Mouse (Mus musculus) embryo, embryonic 11.5 days (tissue): ENCODE measurements at regions not wholly inside any gene's neighbourhood (a gene's known extent, or its start where the extent isn't known, plus 50 kb on each side); places are given as distances from the start of the nearest gene placed in this dataset.

Experiments used
- DNase-seq: peaks from one replicate; pipeline ENCODE4 v3.0.0-alpha.2; 2012; ENCODE audit warnings: low read depth, low spot score

GRCm38 (mm10) chr4:81970472-81970871, 527.9 kb upstream of the Mpdz start:
- no peak for DNase-seq

DNA sequence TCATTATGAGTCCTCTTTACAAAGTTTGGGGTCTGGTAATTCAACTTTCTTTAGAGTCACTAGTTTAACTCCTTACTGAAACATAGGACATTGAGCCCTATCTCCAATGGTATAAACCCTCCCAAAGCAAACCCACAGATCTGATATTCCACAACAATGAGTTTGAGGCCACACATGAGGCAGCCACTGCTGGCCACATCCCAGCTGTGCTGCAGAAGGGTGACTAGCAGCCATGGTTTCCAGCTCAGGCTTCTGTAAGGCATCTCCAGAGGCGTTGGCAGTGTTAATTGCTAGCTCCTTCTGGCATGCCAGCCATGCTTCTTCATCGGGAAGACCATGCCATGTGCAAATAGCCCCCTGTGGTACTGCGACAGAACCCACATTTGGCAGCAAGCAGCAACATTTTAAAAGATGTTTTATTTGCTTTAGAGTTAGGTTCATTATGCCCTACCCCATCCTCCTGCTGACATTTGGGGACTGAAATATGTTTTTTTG, 527.1 kb upstream of the Mpdz start:
- no peak for DNase-seq

GRCm38 (mm10) chr4:81966054-81966623, 523.5 kb upstream of the Mpdz start:
- no peak for DNase-seq

GRCm38 (mm10) chr4:81963112-81963511, 520.5 kb upstream of the Mpdz start:
- no peak for DNase-seq

DNA sequence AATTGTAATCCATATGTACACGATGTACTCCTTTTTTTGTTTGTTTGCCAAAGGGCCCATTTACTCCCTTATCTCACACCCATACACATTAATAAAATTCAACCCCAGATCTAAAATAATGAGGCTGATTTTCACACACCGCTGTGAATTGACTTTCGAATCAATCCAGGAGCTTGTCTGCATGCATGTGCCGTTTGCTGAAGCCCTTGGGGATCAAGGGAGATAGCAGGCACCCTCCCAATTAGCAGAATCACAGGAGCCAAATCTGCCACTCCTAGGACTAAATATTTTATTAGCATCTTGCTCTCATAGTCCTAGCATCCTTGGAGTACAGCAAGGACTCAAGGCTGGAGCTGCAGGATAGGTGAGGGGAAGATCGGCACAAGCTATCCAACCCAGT, 520.0 kb upstream of the Mpdz start:
- DNase-seq, result no peak

GRCm38 (mm10) chr4:81960552-81961534, 518.2 kb upstream of the Mpdz start:
- DNase-seq, result no peak

GRCm38 (mm10) chr4:81956926-81957694, 514.5 kb upstream of the Mpdz start:
- no peak for DNase-seq

DNA sequence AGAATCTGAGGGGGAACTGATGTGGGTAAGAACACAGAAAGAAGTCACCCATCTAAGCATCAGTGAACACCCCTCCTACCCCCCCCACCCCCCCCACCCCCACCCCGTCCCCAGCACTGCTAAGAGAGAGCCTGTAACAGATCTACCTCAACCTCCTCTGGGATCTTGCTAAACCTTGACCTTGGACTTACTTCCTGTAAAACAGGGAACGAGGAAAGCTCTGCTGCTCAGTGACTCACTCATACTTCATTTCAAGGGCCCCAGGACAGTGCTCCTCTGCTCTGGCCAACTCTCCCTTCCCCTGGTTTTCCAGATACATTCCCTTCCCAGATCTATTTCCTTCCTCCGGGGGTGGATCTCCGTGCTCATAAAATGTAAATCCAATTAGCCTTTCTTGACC, 510.4 kb upstream of the Mpdz start:
- DNase-seq, result no peak

DNA sequence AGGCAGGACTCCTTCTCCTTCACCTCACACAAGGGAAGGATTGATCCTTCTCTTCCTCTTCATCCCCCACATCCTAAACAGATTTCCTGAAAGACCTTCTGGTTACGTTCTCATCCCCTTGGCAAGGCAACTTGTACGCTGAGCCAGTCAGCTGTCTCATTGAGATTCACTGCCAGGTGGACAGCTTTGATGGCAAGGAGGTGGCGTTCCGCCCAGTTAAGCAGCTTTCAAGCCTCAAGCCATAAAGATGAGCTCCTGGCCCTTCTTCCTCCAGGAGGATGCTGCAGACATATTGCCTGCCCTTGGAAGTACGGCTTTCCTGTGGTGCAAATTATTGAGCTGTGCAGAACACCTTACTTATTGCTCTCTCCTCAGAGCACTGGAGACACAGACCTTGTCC, 494.8 kb upstream of the Mpdz start:
- DNase-seq, result no peak

DNA sequence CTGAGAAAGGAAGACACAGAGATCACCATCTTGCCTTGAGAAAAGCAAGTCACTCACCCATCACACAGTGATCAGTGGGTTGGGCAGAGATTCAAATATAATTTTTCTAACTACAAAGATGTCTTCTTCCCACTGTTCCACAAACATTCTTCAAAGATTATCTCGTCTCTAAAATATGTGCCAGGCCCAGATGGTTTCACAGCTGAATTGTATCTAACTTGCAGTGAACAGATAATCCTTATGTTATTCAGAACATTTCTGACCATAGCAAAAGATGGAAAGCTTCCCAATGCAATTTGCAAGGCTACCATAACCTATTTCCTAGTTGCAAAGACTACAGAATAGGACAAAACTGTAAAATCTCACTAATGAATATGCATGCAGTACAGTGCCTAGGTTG, 488.3 kb upstream of the Mpdz start:
- no peak for DNase-seq

DNA sequence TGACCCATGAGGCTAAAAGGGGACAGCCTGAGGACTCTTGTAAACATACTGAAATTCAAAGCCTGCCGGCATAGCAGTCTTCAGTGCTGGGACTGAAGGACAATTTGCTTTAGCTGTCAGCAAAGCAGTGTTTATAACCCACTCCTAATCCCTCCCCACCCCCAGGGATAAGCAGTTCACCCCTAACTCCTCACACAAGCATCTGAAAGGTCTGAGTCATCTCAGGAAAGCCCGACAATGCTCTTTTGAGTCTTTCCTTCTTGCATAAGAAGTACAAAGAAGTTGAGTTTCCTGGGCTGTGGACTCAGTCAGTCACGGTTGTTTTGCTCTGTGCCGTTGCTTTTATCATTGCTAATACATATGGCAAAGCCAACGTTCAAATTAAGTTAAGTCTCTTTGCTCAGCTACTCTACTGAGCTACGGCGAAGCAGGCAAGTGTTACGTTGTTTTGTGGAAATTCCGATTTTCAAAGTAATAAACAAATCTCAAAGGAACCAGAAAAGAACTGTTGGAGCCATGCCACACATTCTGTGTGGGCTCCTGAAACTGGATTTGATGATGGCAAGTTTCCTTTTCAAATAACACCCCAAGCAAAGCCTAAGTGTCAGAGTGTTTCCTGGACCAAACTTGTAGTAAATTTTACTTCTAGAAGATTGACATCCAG, 486.1 kb upstream of the Mpdz start:
- DNase-seq, result no peak

DNA sequence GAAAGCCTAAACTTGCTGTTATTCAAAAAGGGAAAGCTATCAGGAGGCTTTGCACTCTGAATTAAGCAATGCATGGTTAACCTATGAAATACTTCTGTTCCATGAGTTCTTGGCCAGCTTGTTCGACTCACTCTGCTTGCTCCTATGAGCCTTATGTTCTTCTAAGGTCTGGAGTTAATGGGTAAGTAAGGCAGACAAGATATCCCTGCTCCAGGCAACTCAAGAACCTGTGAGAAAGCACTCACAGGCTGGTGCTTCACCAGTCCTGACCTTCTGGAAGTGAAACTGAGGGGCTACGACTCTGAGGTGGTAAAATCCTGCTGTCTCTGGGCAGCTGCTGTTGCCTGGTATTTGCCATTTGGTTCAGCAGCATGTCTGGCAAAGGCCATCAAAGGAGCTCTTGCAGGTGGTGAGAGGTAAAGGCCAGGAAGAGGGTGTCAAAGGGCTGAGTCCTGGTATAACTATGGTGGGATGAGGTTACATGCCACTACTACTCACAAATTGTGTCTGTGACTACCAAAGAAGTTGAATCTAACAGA, 484.6 kb upstream of the Mpdz start:
- no peak for DNase-seq

- DNase-seq, result no peak
Measured at GRCm38 (mm10) chr4:81926662-81927141, 484.1 kb upstream of the Mpdz start.

DNA sequence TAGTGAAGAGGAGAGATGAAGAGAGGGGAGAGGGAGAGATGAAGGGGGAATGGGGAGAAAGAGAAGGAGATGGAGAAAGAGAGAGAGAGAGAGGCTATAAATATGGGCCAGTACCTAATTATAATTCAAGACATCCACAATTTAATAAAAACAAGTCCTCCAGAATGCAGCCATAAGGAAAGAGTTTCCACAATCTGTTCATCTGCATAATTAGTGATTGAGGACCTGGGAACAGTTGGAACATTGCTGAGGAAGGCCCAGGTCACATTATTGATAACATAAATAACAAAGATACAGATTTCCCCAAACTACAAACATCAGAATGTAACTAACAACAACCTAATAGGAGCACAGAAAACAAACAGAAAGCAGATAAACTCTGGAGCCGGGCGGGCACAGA, 483.0 kb upstream of the Mpdz start:
- no peak for DNase-seq

GRCm38 (mm10) chr4:81924120-81924519, 481.5 kb upstream of the Mpdz start:
- DNase-seq, result no peak

DNA sequence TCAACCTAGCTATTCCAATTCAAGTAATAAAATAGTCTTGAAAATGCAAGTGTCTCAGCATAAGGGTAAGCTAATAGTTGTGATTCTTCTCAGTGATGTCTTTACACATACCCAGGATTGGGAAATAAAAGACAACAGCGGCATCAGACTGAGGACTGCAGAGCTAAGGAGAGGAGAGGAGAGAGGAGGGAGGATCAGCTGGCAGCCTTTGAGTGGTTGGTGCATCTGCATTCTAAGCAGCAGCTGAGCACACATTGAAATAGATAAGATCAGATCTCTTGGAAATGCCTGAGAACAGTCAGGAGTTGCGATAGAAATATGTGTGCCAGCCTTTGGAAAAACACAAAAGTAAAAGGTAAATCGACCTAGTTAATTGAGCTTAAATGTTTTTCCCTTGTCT, 480.3 kb upstream of the Mpdz start:
- no peak for DNase-seq

- no peak for DNase-seq
Measured at GRCm38 (mm10) chr4:81914971-81915370, 472.4 kb upstream of the Mpdz start.

DNA sequence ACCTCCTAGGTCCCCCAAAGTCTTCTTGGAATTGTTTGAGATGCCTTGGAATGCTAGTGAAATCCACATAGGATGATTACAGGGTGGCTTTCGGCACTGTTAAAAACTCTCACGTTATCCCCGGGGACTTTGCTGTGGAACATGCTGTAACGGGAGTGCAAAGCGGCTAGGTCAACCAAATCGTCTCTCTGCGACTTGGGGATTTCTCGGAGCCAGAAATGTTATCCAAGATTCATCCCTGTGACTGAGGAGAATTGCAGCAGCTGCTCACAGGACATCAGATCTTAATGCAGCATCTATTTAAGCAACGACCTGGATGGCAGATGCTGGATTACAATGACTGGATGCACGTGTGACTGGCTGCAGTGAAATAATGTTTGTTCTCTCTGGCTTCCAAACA, 470.7 kb upstream of the Mpdz start:
- no peak for DNase-seq

DNA sequence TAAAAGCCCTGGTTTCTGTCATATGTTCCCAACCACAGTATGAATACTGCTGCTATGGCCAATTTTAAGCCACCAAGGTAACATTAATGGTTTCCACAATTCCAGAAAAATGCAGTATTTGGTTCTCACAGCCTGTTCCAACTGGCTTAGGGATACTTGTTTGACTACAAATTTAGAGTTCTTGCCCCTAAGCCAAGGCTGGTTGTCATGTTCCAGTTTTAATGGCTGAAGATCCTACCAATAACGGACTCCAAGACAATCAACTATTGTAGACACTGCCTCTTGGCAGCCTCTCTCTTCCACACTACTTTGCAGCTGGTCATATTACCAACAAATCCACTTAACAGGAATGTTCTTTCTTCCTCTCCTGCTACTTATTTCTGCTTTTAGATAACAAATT, 470.0 kb upstream of the Mpdz start:
- DNase-seq, result no peak

GRCm38 (mm10) chr4:81899961-81900540, 457.4 kb upstream of the Mpdz start:
- no peak for DNase-seq

- no peak for DNase-seq
Measured at GRCm38 (mm10) chr4:81898661-81899060, 456.0 kb upstream of the Mpdz start.
